Mouse (Mus musculus) lung, postnatal 0 days (tissue): Measurements from ENCODE around the gene Camta1. TPM values are rescaled to one million over a fixed set of nuclear protein-coding genes. Genes with fewer than 3 reads are reported as not detected.

ENCODE experiments used
- ATAC-seq: fragments of 200-750 bp; cut with Nextera tagmentation; 2 replicates; pipeline ENCODE4 v1.8.0; 2017; ENCODE audit warnings: moderate library complexity
- DNase-seq: peaks from one replicate; pipeline ENCODE4 v3.0.0-alpha.2; 2016; ENCODE audit warnings: low spot score
- H3K27ac ChIP-seq: fragments of 300-500 bp; sonication (generic); 2 replicates; pipeline ENCODE4 v1.5.1; 2014; ENCODE audit warnings: antibody characterized with exemption, mild to moderate bottlenecking, low read length, mixed read lengths
- H3K27me3 ChIP-seq: fragments of 300-500 bp; sonication (generic); replicated peaks from 2 replicates; pipeline ENCODE4 v1.6.1; 2014; ENCODE audit warnings: low read length, mixed read lengths; ENCODE audit not compliant: insufficient read depth
- H3K36me3 ChIP-seq: fragments of 300-500 bp; sonication (generic); 2 replicates; pipeline ENCODE4 v1.6.1; 2014; ENCODE audit warnings: low read length, mixed read lengths; ENCODE audit not compliant: insufficient read depth
- H3K4me1 ChIP-seq: fragments of 300-500 bp; sonication (generic); 2 replicates; pipeline ENCODE4 v1.6.1; 2014; ENCODE audit warnings: antibody characterized with exemption, low read depth, low read length, mixed read lengths; ENCODE audit not compliant: insufficient read depth
- H3K4me2 ChIP-seq: fragments of 300-500 bp; sonication (generic); replicated peaks from 2 replicates; pipeline ENCODE4 v1.6.1; 2014; ENCODE audit warnings: low read depth, mild to moderate bottlenecking, low read length, moderate library complexity, mixed read lengths
- H3K4me3 ChIP-seq: fragments of 300-500 bp; sonication (generic); 2 replicates; pipeline ENCODE4 v1.5.1; 2014; ENCODE audit warnings: low read depth, low read length
- H3K9ac ChIP-seq: fragments of 300-500 bp; sonication (generic); replicated peaks from 2 replicates; pipeline ENCODE4 v1.6.1; 2014; ENCODE audit warnings: low read depth, mild to moderate bottlenecking
- H3K9me3 ChIP-seq: fragments of 300-500 bp; sonication (generic); 2 replicates; pipeline ENCODE4 v1.6.1; 2016; ENCODE audit warnings: low read length, mixed read lengths
- CTCF ChIP-seq: IDR thresholded peaks from 2 replicates; pipeline ENCODE4 v1.5.1; 2016; ENCODE audit warnings: antibody characterized with exemption, mild to moderate bottlenecking
- EP300 ChIP-seq: IDR thresholded peaks from 2 replicates; pipeline ENCODE4 v1.6.1; 2016; ENCODE audit warnings: antibody characterized with exemption, mild to moderate bottlenecking, control low read depth
- WGBS: fragments of 180-500 bp; shearing (Covaris S2); extraction: QIAGEN DNeasy Blood & Tissue Kit; methylation state at CpG from one replicate; pipeline ENCODE4 v1.1.7; 2014; 5-methylcytosine and 5-hydroxymethylcytosine counted together
- polyA plus RNA-seq: library from polyadenylated mRNA; unstranded; fragments of >200 nt; fragmentation: Nextera tagmentation; extraction: Ambion mirVana; gene quantifications from 2 replicates; pipeline ENCODE4 v1.2.1, GENCODE M21; 2015

Gene Camta1
- polyA plus RNA-seq, 1 experiment from 2014 or later: 86.4 TPM

DNA sequence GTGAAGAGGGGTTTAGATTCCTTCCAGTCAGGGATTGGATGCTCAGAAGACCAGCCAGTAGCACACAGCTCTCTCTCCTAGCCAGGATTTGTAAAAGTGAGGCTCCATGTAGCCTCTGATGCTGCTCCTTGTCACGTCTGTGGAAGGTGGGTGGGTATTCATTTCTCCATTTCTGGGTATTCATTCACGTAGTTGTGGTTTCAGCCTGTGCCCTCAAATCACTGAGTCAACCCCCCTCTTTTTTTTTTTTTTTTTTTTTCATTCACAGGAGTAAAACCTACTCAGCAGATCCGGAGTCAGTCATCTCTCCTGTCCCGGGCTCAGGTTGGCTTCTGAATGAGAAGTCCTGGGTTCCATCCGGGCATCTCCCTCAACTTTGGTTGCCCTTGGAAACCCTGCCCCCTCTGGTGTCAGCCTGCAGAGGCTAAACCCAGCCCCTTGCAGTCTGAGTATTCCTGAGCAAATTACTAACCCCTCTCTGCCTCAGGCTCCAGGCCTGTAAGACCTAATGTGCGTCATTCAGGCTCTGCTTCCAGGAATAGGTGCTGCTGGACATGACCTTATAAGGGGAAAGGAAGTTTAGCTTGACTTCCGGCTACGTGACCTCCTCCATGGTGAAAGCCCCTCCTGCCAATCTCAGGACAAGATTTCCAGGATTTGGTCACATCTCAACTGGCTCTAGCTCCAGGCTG lies 944.2 kb downstream of the Camta1 start:
- peak; percentile 35 for DNase-seq
- Histone ChIP-seq H3K27ac (0 out of 2 replicates have a peak overlapping the region, but pooled peaks have one; percentile 5), H3K9me3 (no peaks in the 10 kb centered on the region), H3K36me3 (no peaks in the 10 kb centered on the region), H3K27me3 (no peaks in the 10 kb centered on the region), H3K4me2 (no peak overlapping the region), H3K4me3 (no peak overlapping the region), H3K4me1 (peaks cover 5% of the 10 kb centered on the region; the same call in 1 of the 2 replicates), H3K9ac (no peak overlapping the region)
- 61% methylated on average over 8 of the region's 8 CpGs for WGBS
- ATAC-seq: no peak
- TF ChIP-seq CTCF: no peak
- peak; percentile 58 for TF ChIP-seq EP300

DNA sequence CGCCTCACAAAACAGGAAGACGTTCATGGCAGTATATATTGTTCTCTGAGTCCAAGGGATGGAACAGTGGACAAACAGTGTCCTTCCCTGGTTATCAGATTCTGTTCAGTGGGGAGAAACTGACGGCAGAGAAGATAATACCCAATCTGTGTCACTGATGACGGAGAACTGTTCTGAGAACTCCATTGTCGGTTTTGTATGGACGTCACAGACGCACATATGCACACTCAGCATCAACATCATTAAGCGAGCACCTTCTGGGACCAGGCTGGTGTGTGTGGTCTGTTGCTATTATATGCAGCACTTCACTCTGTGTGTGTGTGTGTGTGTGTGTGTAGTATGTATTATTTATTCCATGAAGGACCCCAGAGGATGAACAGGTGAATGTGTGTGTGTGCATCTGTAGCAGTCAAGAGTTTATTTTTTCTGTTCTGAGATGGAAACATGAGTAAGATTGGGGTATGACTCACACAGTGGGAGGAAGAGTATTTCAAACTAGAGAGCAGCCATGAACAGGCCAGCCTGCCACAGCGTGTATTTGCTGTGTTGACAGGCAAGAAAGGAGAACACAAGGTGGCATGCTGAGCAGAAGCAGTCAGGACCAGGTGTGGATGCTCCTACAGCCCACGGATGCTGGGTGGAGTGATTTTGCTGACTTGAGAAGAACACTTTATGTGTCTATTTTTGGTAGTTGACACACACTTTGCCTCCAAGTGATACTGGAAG lies 946.3 kb downstream of the Camta1 start:
- H3K27ac ChIP-seq: peak overlapping the region; percentile 84
- H3K4me1 ChIP-seq: peaks cover 5% of the 10 kb centered on the region; the same call in 1 of the 2 replicates
- H3K4me3 ChIP-seq: no peak overlapping the region
- peak overlapping the region; percentile 35; the same call in 1 of the 2 replicates for H3K9ac ChIP-seq
- TF ChIP-seq EP300 (peak; percentile 93), CTCF (no peak)
- H3K4me2 ChIP-seq: peak overlapping the region; percentile 66
- H3K9me3 ChIP-seq: no peaks in the 10 kb centered on the region
- H3K27me3 ChIP-seq: no peaks in the 10 kb centered on the region
- ATAC-seq (peak; percentile 42; the same call in 1 of the 2 replicates), DNase-seq (peak; percentile 28)
- 42% methylated on average over 10 of the region's 10 CpGs for WGBS
- H3K36me3 ChIP-seq: no peaks in the 10 kb centered on the region

DNA sequence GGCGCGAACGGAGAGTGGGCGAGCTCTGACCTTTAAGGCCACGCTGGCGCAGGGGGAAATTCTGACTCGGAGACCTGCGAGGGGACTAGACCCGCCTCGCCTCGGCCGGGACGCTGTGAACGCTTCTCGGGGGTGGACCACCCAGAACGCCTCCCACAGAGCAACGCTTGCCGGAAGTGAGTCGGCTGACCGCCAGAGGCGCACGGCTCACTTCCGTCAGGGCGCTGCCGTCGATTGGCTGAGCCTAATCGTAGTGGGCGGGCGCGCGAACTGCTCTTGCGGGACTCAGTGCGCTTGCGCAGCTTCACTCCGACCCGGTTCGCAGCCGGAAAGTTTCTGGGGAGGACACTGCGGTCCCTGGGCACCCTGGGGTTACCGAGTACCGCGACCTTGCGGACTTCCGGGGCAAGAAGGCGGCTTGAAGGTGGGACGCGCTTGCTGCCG lies 947.4 kb downstream of the Camta1 start, which contains the start of the genes Park7 and Tnfrsf9:
Gene Park7, minus strand, starts transcription at position 148 of the 444 bp plus-strand sequence.
Gene Tnfrsf9, plus strand, starts transcription at position 273 of the 444 bp plus-strand sequence.
- H3K27me3 ChIP-seq: no peaks in the 10 kb centered on the region
- H3K4me3 ChIP-seq: peak within 1 kb of the TSS; percentile 56
- peak within 1 kb of the TSS; percentile 66 for H3K4me2 ChIP-seq
- H3K4me1 ChIP-seq: peaks cover 5% of the 10 kb centered on the region; the same call in 1 of the 2 replicates
- under 1% methylated on average over 48 of the region's 48 CpGs for WGBS
- TF ChIP-seq EP300 (no peak), CTCF (peak; percentile 85)
- H3K9me3 ChIP-seq: no peaks in the 10 kb centered on the region
- peak; percentile 99 for DNase-seq
- peak within 1 kb of the TSS; percentile 66 for H3K9ac ChIP-seq
- peak within 1 kb of the TSS; percentile 84 for H3K27ac ChIP-seq
- peak; percentile 88 for ATAC-seq
- no peaks in the 10 kb centered on the region for H3K36me3 ChIP-seq

DNA sequence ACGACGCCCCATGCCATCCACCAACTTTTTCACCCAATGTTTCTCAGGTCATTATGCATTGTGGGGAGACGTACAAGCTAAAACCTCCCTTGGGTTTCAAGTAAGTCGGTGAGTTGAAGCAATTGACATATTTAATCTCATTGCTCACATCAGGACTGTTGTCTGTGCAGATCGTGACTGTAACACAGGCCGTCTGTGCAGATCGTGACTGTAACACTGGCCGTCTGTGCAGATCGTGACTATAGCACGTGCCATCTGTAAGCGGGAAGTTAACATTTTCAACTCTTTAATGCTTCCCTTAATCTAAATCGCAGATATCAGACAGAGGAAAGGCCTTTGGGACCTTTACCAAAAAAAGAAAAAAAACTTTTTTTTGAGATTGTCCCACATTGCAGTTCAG lies 947.9 kb downstream of the Camta1 start:
- peaks cover 9% of the 10 kb centered on the region; the same call in 1 of the 2 replicates for H3K4me1 ChIP-seq
- no peaks in the 10 kb centered on the region for H3K27me3 ChIP-seq
- H3K4me3 ChIP-seq: peak overlapping the region; percentile 56
- peak overlapping the region; percentile 84 for H3K27ac ChIP-seq
- H3K4me2 ChIP-seq: peak overlapping the region; percentile 66
- peak overlapping the region; percentile 66 for H3K9ac ChIP-seq
- H3K9me3 ChIP-seq: no peaks in the 10 kb centered on the region
- peak; percentile 51 for DNase-seq
- 11% methylated on average over 12 of the region's 12 CpGs for WGBS
- TF ChIP-seq EP300: no peak
- no peak for TF ChIP-seq CTCF
- no peaks in the 10 kb centered on the region for H3K36me3 ChIP-seq
- ATAC-seq: no peak

DNA sequence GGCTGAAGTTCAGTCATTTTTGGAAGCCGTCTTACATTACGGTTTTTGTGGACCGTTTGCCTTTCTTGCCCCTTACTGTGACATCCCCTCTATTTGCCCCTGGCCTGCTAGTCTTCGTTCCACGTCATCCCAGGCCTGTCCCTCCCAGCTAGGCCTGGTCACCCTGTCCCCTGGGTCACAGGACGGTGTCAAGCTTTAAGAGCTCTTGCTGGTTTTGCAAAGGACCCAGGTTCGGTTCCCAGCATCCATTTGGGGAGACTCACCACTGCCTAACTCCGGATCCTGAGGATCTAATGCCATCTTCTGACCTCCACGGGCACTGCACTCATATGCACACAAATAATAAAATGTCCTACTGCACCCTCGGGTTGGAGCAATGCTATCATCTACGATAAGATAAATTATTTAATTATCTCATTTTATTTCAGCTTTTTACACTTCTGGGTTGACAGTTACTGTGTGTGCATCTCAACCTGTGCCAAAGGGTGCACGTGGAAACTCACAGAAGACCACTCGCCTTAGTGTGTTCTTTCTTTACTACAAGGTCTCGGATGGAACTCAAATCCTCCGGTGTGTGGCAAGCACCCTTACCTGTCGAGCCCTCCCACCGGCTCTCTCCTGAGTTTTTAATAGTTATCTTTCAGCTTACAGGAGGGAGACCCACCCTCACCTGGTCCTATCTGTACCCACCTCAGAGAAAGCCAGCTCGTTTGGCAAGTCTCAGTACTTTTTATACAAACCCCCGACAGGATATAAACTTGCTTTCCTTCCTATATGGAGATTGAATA lies 951.3 kb downstream of the Camta1 start:
- Histone ChIP-seq H3K27ac (peak overlapping the region; percentile 52; the same call in 1 of the 2 replicates), H3K36me3 (peaks cover under 1% of the 10 kb centered on the region; the same call in 1 of the 2 replicates), H3K9ac (no peak overlapping the region), H3K4me1 (peaks cover 9% of the 10 kb centered on the region; the same call in 1 of the 2 replicates), H3K27me3 (no peaks in the 10 kb centered on the region), H3K4me2 (peak overlapping the region; percentile 77; the same call in 1 of the 2 replicates), H3K9me3 (no peaks in the 10 kb centered on the region), H3K4me3 (peak overlapping the region; percentile 65; the same call in 1 of the 2 replicates)
- no peak for ATAC-seq
- 78% methylated on average over 19 of the region's 19 CpGs for WGBS
- TF ChIP-seq EP300 (no peak), CTCF (peak; percentile 13; the same call in 1 of the 2 replicates)
- no peak for DNase-seq
